Mouse (Mus musculus) embryonic facial prominence, embryonic 15.5 days (tissue): Measurements from ENCODE around the gene Pde4b. TPM values are rescaled to one million over a fixed set of nuclear protein-coding genes. Genes with fewer than 3 reads are reported as not detected.
"Not testable (repeated sequence)": the region's sequence is repeated elsewhere in the genome, so short reads cannot be mapped to it uniquely, and the experiment has no call there.

Source experiments
- ATAC-seq: fragments of 200-750 bp; cut with Nextera tagmentation; 2 replicates; pipeline ENCODE4 v1.8.0; 2017; ENCODE audit warnings: low read depth, moderate TSS enrichment; ENCODE audit not compliant: insufficient number of reproducible peaks, low FRiP score, low TSS enrichment
- H3K27ac ChIP-seq: fragments of 300-500 bp; sonication (generic); replicated peaks from 2 replicates; pipeline ENCODE4 v1.5.1; 2015; ENCODE audit warnings: mild to moderate bottlenecking, inconsistent platforms
- H3K27me3 ChIP-seq: fragments of 300-500 bp; sonication (generic); 2 replicates; pipeline ENCODE4 v1.6.1; 2015; ENCODE audit warnings: inconsistent platforms
- H3K36me3 ChIP-seq: fragments of 300-500 bp; sonication (generic); 2 replicates; pipeline ENCODE4 v1.6.1; 2015; ENCODE audit warnings: mild to moderate bottlenecking, inconsistent platforms
- H3K4me1 ChIP-seq: fragments of 300-500 bp; sonication (generic); 2 replicates; pipeline ENCODE4 v1.6.1; 2015; ENCODE audit warnings: inconsistent platforms
- H3K4me2 ChIP-seq: fragments of 300-500 bp; sonication (generic); replicated peaks from 2 replicates; pipeline ENCODE4 v1.6.1; 2015; ENCODE audit warnings: mild to moderate bottlenecking, inconsistent platforms
- H3K4me3 ChIP-seq: fragments of 300-500 bp; sonication (generic); replicated peaks from 2 replicates; pipeline ENCODE4 v1.5.1; 2015; ENCODE audit warnings: mild to moderate bottlenecking, inconsistent platforms
- H3K9ac ChIP-seq: fragments of 300-500 bp; sonication (generic); 2 replicates; pipeline ENCODE4 v1.6.1; 2015; ENCODE audit warnings: inconsistent platforms
- H3K9me3 ChIP-seq: fragments of 300-500 bp; sonication (generic); replicated peaks from 2 replicates; pipeline ENCODE4 v1.6.1; 2016; ENCODE audit warnings: inconsistent platforms
- whole genome bisulfite sequencing: fragments of 180-500 bp; shearing (Covaris S2); methylation state at CpG from one replicate; pipeline ENCODE4 v1.1.7; 2015; 5-methylcytosine and 5-hydroxymethylcytosine counted together
- polyA plus RNA-seq: library from polyadenylated mRNA; unstranded; fragments of >200 nt; fragmentation: Nextera tagmentation; extraction: Ambion mirVana; gene quantifications from 2 replicates; pipeline ENCODE4 v1.2.1, GENCODE M21; 2015

Gene Pde4b
- polyA plus RNA-seq, 1 experiment from 2014 or later: 17.1 TPM

DNA sequence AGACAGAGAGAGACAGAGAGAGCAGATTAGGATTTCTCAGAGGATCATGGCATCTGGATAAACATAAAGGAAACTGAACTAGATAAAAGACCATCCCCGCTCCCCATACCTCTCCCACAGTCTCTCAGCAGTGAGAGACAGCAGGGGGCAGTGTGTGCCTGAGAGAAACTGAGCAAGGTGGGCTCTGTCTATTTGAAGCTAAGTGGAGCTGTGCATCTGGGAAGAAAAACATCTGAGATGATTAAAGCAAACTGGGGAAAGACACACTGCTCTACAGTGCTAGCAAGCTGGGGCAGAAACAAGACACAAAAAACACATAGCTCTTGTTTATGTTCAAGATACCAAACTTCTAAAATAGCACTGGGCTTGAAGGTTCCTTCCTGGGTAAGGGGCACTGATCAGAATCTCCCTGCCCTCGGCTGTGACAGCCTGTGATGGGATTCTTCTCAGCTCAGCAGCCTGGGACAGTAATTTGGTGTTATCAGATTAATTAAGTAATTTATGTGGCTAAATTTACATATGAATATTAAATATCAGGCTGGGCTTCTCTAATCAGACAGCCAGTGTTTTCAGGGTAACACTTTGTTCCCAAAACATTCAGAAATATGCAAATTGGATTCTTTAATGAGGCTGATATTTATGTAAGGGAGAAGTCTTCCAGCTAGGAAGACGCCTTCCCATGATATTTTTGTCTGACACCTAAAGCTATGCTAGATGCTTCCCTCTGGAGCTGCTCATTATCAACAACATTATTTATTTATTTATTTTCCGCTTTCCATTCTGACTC is 399.0 kb downstream of the Pde4b start:
- Histone ChIP-seq H3K36me3 (no peaks in the 10 kb centered on the region), H3K4me2 (no peak overlapping the region), H3K4me3 (no peak overlapping the region), H3K27ac (no peak overlapping the region), H3K4me1 (0 out of 2 replicates have a peak, but pooled peaks cover 1% of the 10 kb centered on the region), H3K9me3 (no peaks in the 10 kb centered on the region), H3K27me3 (no peaks in the 10 kb centered on the region), H3K9ac (no peak overlapping the region)
- ATAC-seq: no peak
- WGBS: 51% methylated on average over 4 of the region's 4 CpGs

DNA sequence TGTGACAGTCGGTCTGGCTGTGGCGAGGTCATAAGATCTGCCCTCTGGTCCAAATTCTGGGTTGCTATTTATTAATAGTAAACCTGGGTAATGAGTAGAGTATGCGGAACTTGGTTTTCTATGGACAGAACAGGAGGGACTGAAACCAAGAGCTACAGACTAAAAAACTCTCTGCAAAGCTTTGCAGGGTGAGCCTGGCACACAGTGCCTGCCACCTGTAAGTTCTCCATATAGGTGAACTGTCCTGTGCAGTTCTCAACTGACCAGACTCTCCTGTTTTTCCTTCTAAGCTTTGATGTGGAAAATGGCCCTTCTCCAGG is 399.5 kb downstream of the Pde4b start:
- ATAC-seq: no peak
- H3K4me3 ChIP-seq: no peak overlapping the region
- no peaks in the 10 kb centered on the region for H3K9me3 ChIP-seq
- H3K36me3 ChIP-seq: no peaks in the 10 kb centered on the region
- H3K27me3 ChIP-seq: no peaks in the 10 kb centered on the region
- 0 out of 2 replicates have a peak, but pooled peaks cover 4% of the 10 kb centered on the region for H3K4me1 ChIP-seq
- no peak overlapping the region for H3K4me2 ChIP-seq
- H3K27ac ChIP-seq: no peak overlapping the region
- H3K9ac ChIP-seq: no peak overlapping the region
- 82% methylated on average over 3 of the region's 3 CpGs for WGBS

DNA sequence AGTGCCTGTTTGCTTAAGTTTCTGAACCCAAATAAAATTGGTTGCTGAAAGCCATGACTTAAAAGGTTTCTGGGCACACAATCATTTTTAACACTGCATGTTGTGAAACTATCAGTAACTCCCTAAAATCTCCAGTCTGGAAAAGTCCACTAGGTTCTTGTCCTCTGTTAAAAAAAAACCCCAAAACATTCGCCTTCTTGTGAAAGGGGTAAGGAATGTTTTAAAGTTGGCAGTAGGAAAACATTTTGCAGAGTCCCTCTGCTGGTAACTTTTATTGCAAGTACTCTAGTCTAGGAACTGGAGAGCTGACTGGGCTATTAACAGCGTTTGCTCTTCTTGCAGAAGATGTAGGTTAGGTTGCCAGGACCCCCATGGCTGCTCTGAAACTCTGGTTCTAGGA is 400.7 kb downstream of the Pde4b start:
- Histone ChIP-seq H3K4me1 (0 out of 2 replicates have a peak, but pooled peaks cover 10% of the 10 kb centered on the region), H3K36me3 (no peaks in the 10 kb centered on the region), H3K4me3 (no peak overlapping the region), H3K9ac (no peak overlapping the region), H3K27ac (no peak overlapping the region), H3K4me2 (no peak overlapping the region), H3K27me3 (no peaks in the 10 kb centered on the region), H3K9me3 (no peaks in the 10 kb centered on the region)
- 30% methylated on average over 2 of the region's 2 CpGs for whole genome bisulfite sequencing
- no peak for ATAC-seq

DNA sequence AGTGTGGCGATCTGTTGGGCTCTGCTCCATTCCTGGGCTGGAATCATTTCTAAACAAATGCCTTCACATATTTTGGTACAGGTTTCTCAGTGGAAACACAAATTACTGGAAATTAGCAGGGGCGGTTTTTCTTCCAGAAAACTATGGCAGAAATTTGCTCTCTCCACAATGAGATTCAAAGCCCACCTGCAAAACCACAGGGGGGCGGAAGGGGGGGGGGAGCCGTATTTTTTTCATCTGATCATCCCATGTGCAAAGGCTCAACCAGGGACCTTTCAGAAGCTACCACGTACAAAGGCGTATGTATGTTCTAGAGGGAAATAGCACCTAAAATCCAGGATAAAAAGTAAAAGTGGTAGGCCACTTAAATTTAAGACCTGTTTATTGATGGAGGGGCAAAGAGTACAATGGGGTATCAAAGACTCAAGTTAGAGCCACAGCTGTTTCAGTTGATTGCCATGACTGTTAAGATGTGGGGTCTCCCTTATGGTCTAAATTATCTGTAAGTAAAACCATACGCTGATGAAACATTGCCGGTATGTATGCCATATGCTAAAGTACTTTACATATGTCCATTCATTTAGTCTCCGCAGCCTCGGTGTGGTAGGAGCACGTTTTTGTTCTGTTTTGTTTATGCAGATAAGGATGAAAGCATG is 404.3 kb downstream of the Pde4b start:
- H3K27ac ChIP-seq: peak overlapping the region; percentile 48
- H3K4me1 ChIP-seq: peaks cover 26% of the 10 kb centered on the region
- no peak overlapping the region for H3K4me3 ChIP-seq
- 33% methylated on average over 11 of the region's 11 CpGs for WGBS
- no peak overlapping the region for H3K9ac ChIP-seq
- no peak for ATAC-seq
- no peaks in the 10 kb centered on the region for H3K9me3 ChIP-seq
- no peak overlapping the region for H3K4me2 ChIP-seq
- H3K36me3 ChIP-seq: no peaks in the 10 kb centered on the region
- H3K27me3 ChIP-seq: no peaks in the 10 kb centered on the region

DNA sequence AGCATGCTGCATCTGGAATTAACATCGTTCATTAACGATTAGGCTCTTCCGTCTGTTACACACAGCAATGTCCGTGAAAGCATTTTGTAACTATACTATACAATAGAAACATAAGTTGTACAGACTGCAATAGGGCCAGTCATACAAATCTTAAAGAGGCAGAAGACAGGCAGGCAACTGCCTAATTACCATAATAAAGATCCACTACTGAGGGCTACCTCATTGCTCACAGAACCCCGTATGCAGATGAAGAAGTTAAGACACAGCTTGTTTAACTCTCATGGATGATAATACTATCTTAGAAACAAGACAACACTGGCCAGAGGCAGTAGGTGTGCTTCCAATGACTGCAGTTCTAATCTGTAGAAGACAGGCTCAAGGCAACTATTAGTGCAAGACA is 405.6 kb downstream of the Pde4b start:
- H3K9me3 ChIP-seq: no peaks in the 10 kb centered on the region
- H3K4me1 ChIP-seq: peaks cover 29% of the 10 kb centered on the region
- H3K9ac ChIP-seq: no peak overlapping the region
- WGBS: 75% methylated on average over 5 of the region's 5 CpGs
- no peak overlapping the region for H3K4me3 ChIP-seq
- ATAC-seq: no peak
- no peak overlapping the region for H3K27ac ChIP-seq
- H3K4me2 ChIP-seq: no peak overlapping the region
- no peaks in the 10 kb centered on the region for H3K27me3 ChIP-seq
- H3K36me3 ChIP-seq: no peaks in the 10 kb centered on the region

DNA sequence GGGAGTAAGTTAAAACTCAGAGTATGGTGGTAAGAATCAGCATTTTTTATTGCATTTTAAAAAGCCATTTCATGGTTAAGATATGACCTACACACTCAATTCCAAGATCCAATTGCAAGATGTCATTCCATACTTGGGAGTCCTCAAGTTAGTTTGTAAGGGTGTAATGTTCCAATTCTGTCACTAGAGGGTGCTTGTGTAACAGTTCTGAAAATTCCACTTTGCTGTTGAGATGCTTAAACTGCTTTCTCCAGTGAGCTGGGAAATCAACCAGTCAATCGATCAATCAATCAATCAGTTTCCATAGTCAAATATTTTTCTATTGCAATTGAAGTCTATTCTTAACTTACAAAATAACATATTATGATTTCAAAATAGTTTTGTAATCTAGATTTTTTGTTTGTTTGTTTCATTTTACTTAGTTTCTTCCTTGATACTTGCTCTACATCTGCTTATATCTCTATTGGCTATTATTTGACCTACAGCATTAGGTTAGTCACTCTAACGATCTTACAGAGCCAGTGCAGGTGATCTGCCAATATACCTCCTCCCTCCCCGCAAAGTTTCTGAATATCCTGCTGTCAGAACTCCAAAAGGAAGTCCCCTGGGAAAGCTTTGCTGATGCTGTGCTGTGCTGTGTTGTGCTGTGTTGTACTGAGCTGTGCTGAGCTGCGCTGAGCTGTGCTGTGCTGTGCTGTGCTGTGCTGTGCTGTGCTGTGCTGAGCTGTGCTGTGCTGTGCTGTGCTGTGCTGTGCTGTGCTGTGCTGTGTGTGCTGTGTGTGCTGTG is 406.2 kb downstream of the Pde4b start:
- no peaks in the 10 kb centered on the region for H3K36me3 ChIP-seq
- H3K27ac ChIP-seq: no peak overlapping the region
- no peak for ATAC-seq
- H3K4me3 ChIP-seq: no peak overlapping the region
- no peaks in the 10 kb centered on the region for H3K9me3 ChIP-seq
- H3K4me2 ChIP-seq: no peak overlapping the region
- H3K4me1 ChIP-seq: peaks cover 29% of the 10 kb centered on the region
- no peak overlapping the region for H3K9ac ChIP-seq
- 45% methylated on average over 4 of the region's 4 CpGs for WGBS
- H3K27me3 ChIP-seq: no peaks in the 10 kb centered on the region

DNA sequence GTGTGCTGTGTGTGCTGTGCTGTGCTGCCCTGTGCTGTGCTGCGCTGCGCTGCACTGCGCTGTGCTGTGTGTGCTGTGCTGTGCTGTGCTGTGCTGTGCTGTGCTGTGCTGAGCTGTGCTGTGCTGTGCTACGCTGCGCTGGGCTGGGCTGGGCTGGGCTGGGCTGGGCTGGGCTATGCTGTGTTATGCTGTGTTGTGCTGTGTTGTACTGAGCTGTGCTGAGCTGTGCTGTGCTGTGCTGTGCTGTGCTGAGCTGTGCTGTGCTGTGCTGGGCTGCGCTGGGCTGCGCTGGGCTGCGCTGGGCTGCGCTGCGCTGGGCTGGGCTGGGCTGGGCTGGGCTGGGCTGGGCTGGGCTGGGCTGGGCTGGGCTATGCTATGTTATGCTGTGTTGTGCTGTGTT is 406.9 kb downstream of the Pde4b start:
- H3K4me2 ChIP-seq, ATAC-seq: not testable (repeated sequence)
- WGBS: 87% methylated on average over 10 of the region's 10 CpGs

DNA sequence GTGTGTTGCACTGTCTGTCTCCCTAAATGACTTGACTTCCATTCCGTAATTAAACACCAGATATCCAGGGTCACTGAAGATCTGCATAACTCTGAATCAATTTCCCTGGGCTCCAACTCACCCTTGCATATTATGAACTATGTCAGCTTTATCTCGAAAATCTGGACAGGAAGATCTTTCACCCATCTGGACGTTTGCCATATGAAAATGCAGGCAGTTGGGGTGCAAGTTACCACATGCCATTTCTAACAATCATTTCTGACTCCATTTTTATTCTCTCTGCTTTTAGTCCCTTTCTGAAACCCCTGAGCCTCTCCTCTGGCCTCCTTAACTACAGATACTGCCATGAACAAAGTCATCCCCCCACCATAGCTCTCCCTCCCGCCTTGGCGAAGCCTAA is 407.7 kb downstream of the Pde4b start:
- Histone ChIP-seq H3K4me1 (peaks cover 29% of the 10 kb centered on the region), H3K4me3 (no peak overlapping the region), H3K36me3 (no peaks in the 10 kb centered on the region), H3K4me2 (no peak overlapping the region), H3K9me3 (no peaks in the 10 kb centered on the region), H3K27ac (no peak overlapping the region), H3K27me3 (no peaks in the 10 kb centered on the region), H3K9ac (no peak overlapping the region)
- ATAC-seq: no peak
- 44% methylated on average over 5 of the region's 5 CpGs for WGBS

More for the DNA sequence above, 406.9 kb downstream of the Pde4b start:
- not testable (repeated sequence) for H3K27ac ChIP-seq, H3K9me3 ChIP-seq, H3K9ac ChIP-seq, H3K36me3 ChIP-seq, H3K4me3 ChIP-seq, H3K27me3 ChIP-seq
- H3K4me1 ChIP-seq: peaks cover 29% of the 10 kb centered on the region

DNA sequence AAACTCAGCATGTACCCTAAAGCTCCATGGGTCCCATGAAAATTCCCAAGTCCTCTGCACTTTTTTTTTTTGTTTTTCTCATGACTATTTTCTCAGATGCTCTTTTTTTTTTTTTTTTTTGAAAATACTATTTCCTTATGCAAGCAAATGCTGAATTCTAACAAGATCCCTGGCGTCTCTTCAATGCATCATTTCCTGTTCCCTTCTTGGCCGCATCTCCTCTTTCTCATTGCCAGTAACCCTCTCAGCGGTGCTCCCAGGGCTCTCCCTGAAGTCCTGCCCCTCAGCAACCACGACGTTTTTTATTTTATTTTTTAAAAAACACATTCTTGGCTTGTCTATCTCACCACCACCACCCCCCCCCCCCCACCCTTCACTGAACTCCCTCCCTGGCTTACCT is 408.1 kb downstream of the Pde4b start:
- Histone ChIP-seq H3K36me3 (no peaks in the 10 kb centered on the region), H3K4me3 (no peak overlapping the region), H3K4me1 (peaks cover 29% of the 10 kb centered on the region), H3K9ac (no peak overlapping the region), H3K27me3 (no peaks in the 10 kb centered on the region), H3K9me3 (no peaks in the 10 kb centered on the region), H3K27ac (no peak overlapping the region), H3K4me2 (no peak overlapping the region)
- WGBS: 45% methylated on average over 5 of the region's 5 CpGs
- no peak for ATAC-seq

DNA sequence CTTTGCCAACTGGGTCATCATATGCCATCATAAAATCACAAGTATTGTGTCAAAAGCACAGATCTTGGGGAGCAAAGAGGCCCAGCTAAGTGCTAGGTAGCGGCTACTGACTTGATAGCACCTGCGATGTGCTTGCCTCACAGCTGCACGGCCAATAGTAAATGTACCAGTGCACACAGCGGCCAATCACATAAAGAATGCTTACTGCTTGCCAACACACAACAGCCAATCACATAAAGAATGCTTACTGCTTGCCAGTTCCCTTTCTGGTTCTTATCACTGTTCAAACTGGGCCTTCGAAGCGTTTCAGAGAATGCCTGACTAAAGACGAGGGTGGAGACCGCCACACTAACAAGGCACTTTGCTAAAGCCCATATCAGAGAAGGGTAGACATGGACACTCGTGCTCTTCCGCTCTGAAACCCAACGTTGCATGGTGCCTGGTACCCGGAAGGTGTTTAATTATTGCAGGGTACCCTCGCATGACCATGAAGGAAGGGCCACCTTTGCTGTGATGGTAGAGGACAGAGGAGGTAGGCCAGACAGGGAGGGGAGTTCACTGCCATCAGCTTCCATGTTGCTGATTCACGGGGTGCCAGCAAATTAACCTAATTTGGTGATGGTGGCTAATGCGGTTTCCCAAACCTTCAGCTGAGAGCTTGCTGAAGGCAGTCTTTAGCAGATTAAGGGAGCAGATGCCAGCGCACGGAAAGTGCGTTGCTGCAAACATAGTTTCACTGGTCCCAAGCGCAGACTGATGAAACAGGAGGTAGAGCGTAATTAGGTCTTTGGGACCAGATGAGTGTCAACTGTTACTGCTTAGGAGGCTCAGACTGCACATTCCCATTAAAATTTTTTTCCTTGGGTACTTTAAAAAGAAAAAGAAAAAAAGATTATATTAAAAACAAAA is 409.2 kb downstream of the Pde4b start:
- ATAC-seq: no peak
- H3K4me2 ChIP-seq: no peak overlapping the region
- no peak overlapping the region for H3K9ac ChIP-seq
- H3K4me1 ChIP-seq: peaks cover 26% of the 10 kb centered on the region
- H3K4me3 ChIP-seq: no peak overlapping the region
- peak overlapping the region; percentile 44; the same call in 1 of the 2 replicates for H3K27ac ChIP-seq
- 71% methylated on average over 20 of the region's 20 CpGs for WGBS
- H3K9me3 ChIP-seq: no peaks in the 10 kb centered on the region
- no peaks in the 10 kb centered on the region for H3K36me3 ChIP-seq
- no peaks in the 10 kb centered on the region for H3K27me3 ChIP-seq

DNA sequence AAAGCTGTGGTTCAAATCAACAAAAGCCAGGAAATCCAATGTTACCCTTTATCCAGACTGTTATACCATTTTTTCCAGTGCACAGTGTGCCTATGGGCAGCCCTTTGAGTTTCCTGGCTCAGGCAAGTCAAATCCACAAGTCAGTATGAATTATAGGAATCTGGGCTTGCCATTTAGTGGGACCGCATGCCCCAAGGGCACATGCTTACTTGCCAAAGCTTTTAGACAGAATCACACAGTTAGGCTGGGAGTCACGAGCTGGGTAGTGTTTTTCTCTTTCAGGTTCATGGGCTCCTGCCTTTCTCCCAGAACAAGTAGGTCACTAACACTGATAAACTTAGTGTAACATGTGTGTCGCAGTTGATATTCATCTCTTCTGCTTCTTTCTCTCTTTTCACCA is 409.9 kb downstream of the Pde4b start:
- Histone ChIP-seq H3K4me2 (no peak overlapping the region), H3K36me3 (no peaks in the 10 kb centered on the region), H3K9me3 (no peaks in the 10 kb centered on the region), H3K9ac (no peak overlapping the region), H3K4me3 (no peak overlapping the region), H3K27ac (no peak overlapping the region), H3K4me1 (peaks cover 25% of the 10 kb centered on the region), H3K27me3 (no peaks in the 10 kb centered on the region)
- ATAC-seq: no peak
- 69% methylated on average over 3 of the region's 3 CpGs for WGBS
